Mouse (Mus musculus) midbrain, postnatal 0 days (tissue): ENCODE data around the gene Rock2. TPM values are rescaled to one million over a fixed set of nuclear protein-coding genes. Genes with fewer than 3 reads are reported as not detected.

ENCODE experiments used
- ATAC-seq: fragments of 200-750 bp; cut with Nextera tagmentation; 2 replicates; pipeline ENCODE4 v1.8.0; 2017; ENCODE audit warnings: moderate number of reproducible peaks, mild to moderate bottlenecking, moderate TSS enrichment, moderate library complexity; ENCODE audit not compliant: low FRiP score
- DNase-seq: peaks from one replicate; pipeline ENCODE4 v3.0.0-alpha.2; 2015; ENCODE audit warnings: low spot score
- H3K27ac ChIP-seq: fragments of 300-500 bp; sonication (generic); 2 replicates; pipeline ENCODE4 v1.5.1; 2014; ENCODE audit warnings: low read depth, mild to moderate bottlenecking, low read length, mixed read lengths
- H3K27me3 ChIP-seq: fragments of 300-500 bp; sonication (generic); 2 replicates; pipeline ENCODE4 v1.6.1; 2014; ENCODE audit warnings: low read length, control low read depth, mixed read lengths; ENCODE audit not compliant: insufficient read depth
- H3K36me3 ChIP-seq: fragments of 300-500 bp; sonication (generic); 2 replicates; pipeline ENCODE4 v1.6.1; 2014; ENCODE audit warnings: low read length, control low read depth, mixed read lengths; ENCODE audit not compliant: insufficient read depth
- H3K4me1 ChIP-seq: fragments of 300-500 bp; sonication (generic); 2 replicates; pipeline ENCODE4 v1.6.1; 2014; ENCODE audit warnings: mild to moderate bottlenecking, control low read depth, antibody characterized with exemption, low read length, mixed read lengths; ENCODE audit not compliant: insufficient read depth
- H3K4me2 ChIP-seq: fragments of 300-500 bp; sonication (generic); 2 replicates; pipeline ENCODE4 v1.6.1; 2014; ENCODE audit warnings: low read depth, mild to moderate bottlenecking, low read length, mixed read lengths; ENCODE audit not compliant: poor library complexity, severe bottlenecking
- H3K4me3 ChIP-seq: fragments of 300-500 bp; sonication (generic); 2 replicates; pipeline ENCODE4 v1.5.1; 2014; ENCODE audit warnings: low read depth, mild to moderate bottlenecking, low read length, moderate library complexity
- H3K9ac ChIP-seq: fragments of 300-500 bp; sonication (generic); replicated peaks from 2 replicates; pipeline ENCODE4 v1.6.1; 2014; ENCODE audit warnings: mild to moderate bottlenecking, low read length, moderate library complexity, mixed read lengths; ENCODE audit not compliant: poor library complexity, severe bottlenecking
- H3K9me3 ChIP-seq: fragments of 300-500 bp; sonication (generic); 2 replicates; pipeline ENCODE4 v1.6.1; 2016; ENCODE audit warnings: low read length, control low read depth
- CTCF ChIP-seq: IDR thresholded peaks from 2 replicates; pipeline ENCODE4 v1.5.1; 2016; ENCODE audit warnings: antibody characterized with exemption, mild to moderate bottlenecking
- WGBS: fragments of 180-500 bp; shearing (Covaris S2); extraction: QIAGEN DNeasy Blood & Tissue Kit; methylation state at CpG from one replicate; pipeline ENCODE4 v1.1.7; 2014; 5-methylcytosine and 5-hydroxymethylcytosine counted together
- polyA plus RNA-seq: library from polyadenylated mRNA; unstranded; fragments of >200 nt; fragmentation: Nextera tagmentation; extraction: Ambion mirVana; gene quantifications from 2 replicates; pipeline ENCODE4 v1.2.1, GENCODE M21; 2015
- total RNA-seq: library from RNA; depleted of rRNA; stranded (reverse); fragments of >200 nt; gene quantifications from 2 replicates; pipeline ENCODE4 v1.2.3, GENCODE M21; 2014

Gene Rock2
- total and polyA plus RNA-seq, 2 experiments from 2014 or later, result 12.7 to 27.3 TPM

DNA sequence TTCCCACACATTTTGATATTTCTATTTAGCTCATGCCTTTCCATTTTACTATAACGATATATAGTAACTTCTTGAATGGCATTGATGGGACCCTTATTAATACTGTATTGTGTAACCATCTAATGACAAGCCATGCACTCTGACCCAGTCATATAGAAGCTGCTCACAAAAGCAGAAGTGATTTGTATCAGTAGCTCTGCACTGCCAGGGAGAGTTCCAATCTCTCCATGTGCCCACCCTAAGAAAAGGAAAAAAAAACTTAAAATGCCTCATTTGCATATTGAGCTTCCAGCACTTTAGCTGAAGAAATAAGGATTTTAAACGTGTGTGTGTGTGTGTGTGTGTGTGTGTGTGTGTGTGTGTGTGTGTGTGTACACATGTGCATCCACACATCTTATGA, 97.7 kb downstream of the Rock2 start:
- no peak for TF ChIP-seq CTCF
- 94% methylated on average over 2 of the region's 2 CpGs for WGBS
- ATAC-seq, result no peak

DNA sequence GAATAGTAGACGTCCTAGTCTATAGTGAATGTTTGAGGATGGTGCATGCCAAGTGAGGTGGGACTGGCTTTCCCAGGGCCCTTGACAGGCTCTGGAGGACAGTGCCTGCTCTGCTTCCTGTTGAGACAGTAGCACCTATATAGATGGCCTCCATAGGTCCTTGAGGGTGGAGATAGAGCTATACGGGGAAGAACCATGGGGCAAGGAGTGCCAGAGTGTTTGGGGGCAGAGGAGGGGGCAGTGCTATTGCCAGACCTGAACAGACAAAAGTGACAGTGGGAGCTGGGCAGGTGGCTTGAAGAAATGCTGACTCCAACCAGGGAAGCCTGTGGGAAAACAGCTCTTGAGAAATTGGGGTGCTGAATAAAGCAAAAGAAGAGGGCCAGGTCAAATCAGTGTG, 99.6 kb downstream of the Rock2 start:
- peaks cover 14% of the 10 kb centered on the region for H3K27me3 ChIP-seq
- no peak overlapping the region for H3K4me3 ChIP-seq
- no peaks in the 10 kb centered on the region for H3K9me3 ChIP-seq
- H3K4me2 ChIP-seq, result no peak overlapping the region
- DNase-seq, result no peak
- 94% methylated on average over 2 of the region's 2 CpGs for WGBS
- no peak for ATAC-seq
- no peak for TF ChIP-seq CTCF
- no peak overlapping the region for H3K27ac ChIP-seq
- H3K36me3 ChIP-seq, result 0 out of 2 replicates have a peak, but pooled peaks cover 4% of the 10 kb centered on the region
- no peak overlapping the region for H3K9ac ChIP-seq
- H3K4me1 ChIP-seq, result peaks cover 1% of the 10 kb centered on the region; the same call in 1 of the 2 replicates

More for the DNA sequence above, 97.7 kb downstream of the Rock2 start:
- 0 out of 2 replicates have a peak, but pooled peaks cover 4% of the 10 kb centered on the region for H3K36me3 ChIP-seq
- no peak overlapping the region for H3K27ac ChIP-seq
- H3K4me3 ChIP-seq, result no peak overlapping the region
- H3K4me2 ChIP-seq, result no peak overlapping the region
- H3K4me1 ChIP-seq, result no peaks in the 10 kb centered on the region
- no peaks in the 10 kb centered on the region for H3K27me3 ChIP-seq
- H3K9me3 ChIP-seq, result no peaks in the 10 kb centered on the region
- no peak overlapping the region for H3K9ac ChIP-seq
- DNase-seq, result no peak

DNA sequence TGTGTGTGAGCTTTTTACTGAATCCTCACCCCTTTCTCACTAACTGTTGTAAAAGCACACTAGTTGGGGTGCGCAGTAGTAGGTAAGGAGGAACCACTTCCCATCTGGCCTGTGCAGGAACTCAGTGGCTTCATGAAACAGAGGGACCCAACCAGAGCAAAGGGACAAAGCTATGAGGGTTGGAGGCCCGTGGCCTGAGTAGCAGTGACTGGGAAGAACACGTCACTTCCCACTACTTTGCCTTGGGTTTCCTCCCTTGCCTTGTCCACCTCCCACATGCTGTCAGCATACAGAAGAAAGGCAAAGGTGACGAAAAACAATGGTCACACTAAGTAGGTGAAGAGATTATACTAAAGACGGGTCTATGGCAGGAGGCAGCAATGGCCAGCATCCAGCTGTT, 101.6 kb downstream of the Rock2 start:
- peaks cover 5% of the 10 kb centered on the region; the same call in 1 of the 2 replicates for H3K4me1 ChIP-seq
- H3K4me2 ChIP-seq, result no peak overlapping the region
- H3K27ac ChIP-seq, result no peak overlapping the region
- WGBS, result 82% methylated on average over 5 of the region's 5 CpGs
- ATAC-seq (no peak), DNase-seq (no peak)
- no peaks in the 10 kb centered on the region for H3K9me3 ChIP-seq
- no peak for TF ChIP-seq CTCF
- no peak overlapping the region for H3K9ac ChIP-seq
- no peak overlapping the region for H3K4me3 ChIP-seq
- peaks cover 27% of the 10 kb centered on the region for H3K27me3 ChIP-seq
- H3K36me3 ChIP-seq, result 0 out of 2 replicates have a peak, but pooled peaks cover 4% of the 10 kb centered on the region

- H3K4me2 ChIP-seq, result no peak overlapping the region
- no peak overlapping the region for H3K4me3 ChIP-seq
- H3K27me3 ChIP-seq, result peaks cover 27% of the 10 kb centered on the region
- no peaks in the 10 kb centered on the region for H3K9me3 ChIP-seq
- H3K4me1 ChIP-seq, result peaks cover 5% of the 10 kb centered on the region; the same call in 1 of the 2 replicates
- no peak for TF ChIP-seq CTCF
- H3K9ac ChIP-seq, result no peak overlapping the region
- 93% methylated on average over 5 of the region's 5 CpGs for WGBS
- H3K27ac ChIP-seq, result no peak overlapping the region
- 0 out of 2 replicates have a peak, but pooled peaks cover 4% of the 10 kb centered on the region for H3K36me3 ChIP-seq
- DNase-seq (no peak), ATAC-seq (no peak)
Observed at GRCm38 (mm10) chr12:16996886-16997462, 102.3 kb downstream of the Rock2 start.

- H3K36me3 ChIP-seq, result 0 out of 2 replicates have a peak, but pooled peaks cover 4% of the 10 kb centered on the region
- H3K4me3 ChIP-seq, result peak overlapping the region; percentile 42
- DNase-seq, result no peak
- 8% methylated on average over 10 of the region's 10 CpGs for WGBS
- no peaks in the 10 kb centered on the region for H3K9me3 ChIP-seq
- no peak overlapping the region for H3K27ac ChIP-seq
- no peak for TF ChIP-seq CTCF
- H3K27me3 ChIP-seq, result peaks cover 27% of the 10 kb centered on the region
- H3K9ac ChIP-seq, result no peak overlapping the region
- peaks cover 5% of the 10 kb centered on the region; the same call in 1 of the 2 replicates for H3K4me1 ChIP-seq
- no peak for ATAC-seq
- H3K4me2 ChIP-seq, result peak overlapping the region; percentile 96
Observed at GRCm38 (mm10) chr12:16999146-16999545, 104.5 kb downstream of the Rock2 start.

- Histone ChIP-seq H3K4me3 (peak within 1 kb of the TSS; percentile 42), H3K4me2 (peak within 1 kb of the TSS; percentile 96), H3K27me3 (peaks cover 27% of the 10 kb centered on the region), H3K9ac (peak within 1 kb of the TSS; percentile 44; the same call in 1 of the 2 replicates), H3K36me3 (0 out of 2 replicates have a peak, but pooled peaks cover 4% of the 10 kb centered on the region), H3K4me1 (peaks cover 5% of the 10 kb centered on the region; the same call in 1 of the 2 replicates), H3K27ac (no peak within 1 kb of the TSS), H3K9me3 (no peaks in the 10 kb centered on the region)
- no peak for TF ChIP-seq CTCF
- ATAC-seq (peak; percentile 53), DNase-seq (peak; percentile 22)
- WGBS, result under 1% methylated on average over 57 of the region's 57 CpGs
Observed at GRCm38 (mm10) chr12:16999739-17000497, 105.2 kb downstream of the Rock2 start, which contains the start of gene Pqlc3. TSS of gene Pqlc3 (minus strand) at chr12:17000408.
